Mouse (Mus musculus) MEL (cell line): ENCODE measurements at regions not wholly inside any gene's neighbourhood (a gene's known extent, or its start where the extent isn't known, plus 50 kb on each side); places are given as distances from the start of the nearest gene placed in this dataset.

Source experiments
- CHD1 ChIP-seq: IDR thresholded peaks from 2 replicates; pipeline ENCODE4 v1.6.1; 2012; ENCODE audit warnings: low read depth, mild to moderate bottlenecking, inconsistent platforms, low read length, improper control_type of control experiment
- CTCF ChIP-seq, 3 experiments: IDR thresholded peaks in 2 of 3; conservative IDR thresholded peaks in 1 of 3; 2 replicates each; pipeline ENCODE4 v1.5.1; 2011 to 2012; ENCODE audit warnings: low read length in 3 of 3, low read depth in 2 of 3, mild to moderate bottlenecking in 2 of 3, improper control_type of control experiment in 1 of 3, inconsistent platforms in 1 of 3, mixed read lengths in 1 of 3, moderate library complexity in 1 of 3; ENCODE audit not compliant: control insufficient read depth in 1 of 3, insufficient read depth in 1 of 3, poor library complexity in 1 of 3, severe bottlenecking in 1 of 3
- EP300 ChIP-seq, 2 experiments: IDR thresholded peaks; 2 replicates each; pipeline ENCODE4 v1.6.1; 2011; ENCODE audit warnings: improper control_type of control experiment in 2 of 2, low read length in 2 of 2, low read depth in 1 of 2, mild to moderate bottlenecking in 1 of 2
- POLR2A ChIP-seq, 2 experiments: IDR thresholded peaks; 2 replicates each; pipeline ENCODE4 v1.6.1; 2011 to 2012; ENCODE audit warnings: low read length in 2 of 2, mild to moderate bottlenecking in 2 of 2, control low read depth in 1 of 2, improper control_type of control experiment in 1 of 2, low read depth in 1 of 2, moderate library complexity in 1 of 2; ENCODE audit not compliant: control insufficient read depth in 1 of 2, insufficient read depth in 1 of 2, poor library complexity in 1 of 2
- ZC3H11A ChIP-seq: IDR thresholded peaks from 2 replicates; pipeline ENCODE4 v1.6.1; 2012; ENCODE audit warnings: low read depth, mild to moderate bottlenecking, inconsistent platforms, low read length, improper control_type of control experiment

- TF ChIP-seq ZC3H11A (no peak), EP300 (IDR thresholded peaks at IDR 0.05; ENCODE audit: low read depth in 1 of 2, low read length in 2 of 2) (no peak), POLR2A (IDR thresholded peaks at IDR 0.05; ENCODE audit: control insufficient read depth in 1 of 2, insufficient read depth in 1 of 2, low read depth in 1 of 2, low read length in 2 of 2, poor library complexity in 1 of 2) (no peak), CTCF (IDR thresholded peaks at IDR 0.05 in 2 of 3, conservative IDR thresholded peaks at IDR 0.05 in 1 of 3; ENCODE audit: control insufficient read depth in 1 of 3, insufficient read depth in 1 of 3, low read depth in 2 of 3, low read length in 3 of 3, poor library complexity in 1 of 3, severe bottlenecking in 1 of 3) (no peak), CHD1 (no peak)
Observed at GRCm38 (mm10) chr4:10254029-10254690, 620.1 kb upstream of the 2610301B20Rik start.
